Mouse (Mus musculus) forebrain, embryonic 11.5 days (tissue): ENCODE measurements around the gene Nol12. TPM values are rescaled to one million over a fixed set of nuclear protein-coding genes. Genes with fewer than 3 reads are reported as not detected.

Experiments
- ATAC-seq: fragments of 200-750 bp; cut with Nextera tagmentation; replicated peaks from 2 replicates; pipeline ENCODE4 v1.8.0; 2017; ENCODE audit warnings: moderate TSS enrichment; ENCODE audit not compliant: low FRiP score
- DNase-seq: peaks from one replicate; pipeline ENCODE4 v3.0.0-alpha.2; 2017; ENCODE audit warnings: low spot score
- H3K27ac ChIP-seq: fragments of 300-500 bp; sonication (generic); 2 replicates; pipeline ENCODE4 v1.5.1; 2014; ENCODE audit warnings: low read depth, low read length
- H3K27me3 ChIP-seq: fragments of 300-500 bp; sonication (generic); 2 replicates; pipeline ENCODE4 v1.6.1; 2014; ENCODE audit warnings: mild to moderate bottlenecking, low read length, mixed read lengths; ENCODE audit not compliant: control insufficient read depth, insufficient read depth
- H3K36me3 ChIP-seq: fragments of 300-500 bp; sonication (generic); 2 replicates; pipeline ENCODE4 v1.6.1; 2014; ENCODE audit warnings: mild to moderate bottlenecking, low read length, moderate library complexity, mixed read lengths; ENCODE audit not compliant: control insufficient read depth, insufficient read depth
- H3K4me1 ChIP-seq: fragments of 300-500 bp; sonication (generic); replicated peaks from 2 replicates; pipeline ENCODE4 v1.6.1; 2014; ENCODE audit warnings: low read length, mixed read lengths; ENCODE audit not compliant: control insufficient read depth, insufficient read depth
- H3K4me2 ChIP-seq: fragments of 300-500 bp; sonication (generic); 2 replicates; pipeline ENCODE4 v1.6.1; 2014; ENCODE audit warnings: low read depth, mild to moderate bottlenecking, low read length, moderate library complexity, mixed read lengths; ENCODE audit not compliant: severe bottlenecking
- H3K4me3 ChIP-seq: fragments of 300-500 bp; sonication (generic); 2 replicates; pipeline ENCODE4 v1.5.1; 2014; ENCODE audit warnings: low read depth, low read length
- H3K9ac ChIP-seq: fragments of 300-500 bp; sonication (generic); 2 replicates; pipeline ENCODE4 v1.6.1; 2014; ENCODE audit warnings: low read length
- H3K9me3 ChIP-seq: fragments of 300-500 bp; sonication (generic); 2 replicates; pipeline ENCODE4 v1.6.1; 2016; ENCODE audit warnings: low read length, mixed read lengths; ENCODE audit not compliant: control insufficient read depth
- WGBS: fragments of 180-500 bp; shearing (Covaris S2); extraction: QIAGEN DNeasy Blood & Tissue Kit; methylation state at CpG from one replicate; pipeline ENCODE4 v1.1.7; 2014; 5-methylcytosine and 5-hydroxymethylcytosine counted together
- polyA plus RNA-seq: library from polyadenylated mRNA; unstranded; fragments of >200 nt; fragmentation: Nextera tagmentation; extraction: Ambion mirVana; gene quantifications from 2 replicates; pipeline ENCODE4 v1.2.1, GENCODE M21; 2014

The Nol12 gene
- polyA plus RNA-seq, 1 experiment from 2014 or later: 56.8 TPM

- Histone ChIP-seq H3K27ac (no peak overlapping the region), H3K4me2 (no peak overlapping the region), H3K4me1 (no peaks in the 10 kb centered on the region), H3K4me3 (no peak overlapping the region), H3K27me3 (no peaks in the 10 kb centered on the region), H3K9ac (no peak overlapping the region), H3K9me3 (no peaks in the 10 kb centered on the region), H3K36me3 (no peaks in the 10 kb centered on the region; the same call in 1 of the 2 replicates)
- ATAC-seq: no peak
- no peak for DNase-seq
- 86% methylated on average over 6 of the region's 6 CpGs for whole genome bisulfite sequencing
Observed at GRCm38 (mm10) chr15:78971626-78972025, 36.9 kb downstream of the Nol12 start.

GRCm38 (mm10) chr15:78973950-78974349 is 39.2 kb downstream of the Nol12 start:
- H3K4me2 ChIP-seq: no peak overlapping the region
- H3K9me3 ChIP-seq: no peaks in the 10 kb centered on the region
- H3K27me3 ChIP-seq: no peaks in the 10 kb centered on the region
- DNase-seq (no peak), ATAC-seq (no peak)
- no peak overlapping the region for H3K9ac ChIP-seq
- H3K36me3 ChIP-seq: no peaks in the 10 kb centered on the region
- no peak overlapping the region for H3K4me3 ChIP-seq
- H3K4me1 ChIP-seq: no peaks in the 10 kb centered on the region
- no peak overlapping the region for H3K27ac ChIP-seq
- WGBS: 78% methylated on average over 7 of the region's 7 CpGs

- no peaks in the 10 kb centered on the region for H3K27me3 ChIP-seq
- no peak overlapping the region for H3K4me3 ChIP-seq
- H3K4me1 ChIP-seq: peaks cover 4% of the 10 kb centered on the region; the same call in 1 of the 2 replicates
- ATAC-seq (no peak), DNase-seq (no peak)
- H3K36me3 ChIP-seq: no peaks in the 10 kb centered on the region
- H3K9ac ChIP-seq: no peak overlapping the region
- 85% methylated on average over 8 of the region's 8 CpGs for WGBS
- H3K4me2 ChIP-seq: no peak overlapping the region
- H3K27ac ChIP-seq: no peak overlapping the region
- H3K9me3 ChIP-seq: no peaks in the 10 kb centered on the region
Observed at GRCm38 (mm10) chr15:78977676-78978159, 43.0 kb downstream of the Nol12 start.

GRCm38 (mm10) chr15:78978875-78979274 is 44.1 kb downstream of the Nol12 start:
- DNase-seq (no peak), ATAC-seq (no peak)
- H3K4me2 ChIP-seq: no peak overlapping the region
- no peaks in the 10 kb centered on the region for H3K9me3 ChIP-seq
- 33% methylated on average over 4 of the region's 4 CpGs for WGBS
- H3K4me1 ChIP-seq: peaks cover 9% of the 10 kb centered on the region; the same call in 1 of the 2 replicates
- no peaks in the 10 kb centered on the region for H3K27me3 ChIP-seq
- H3K27ac ChIP-seq: no peak overlapping the region
- no peak overlapping the region; the same call in 1 of the 2 replicates for H3K9ac ChIP-seq
- no peaks in the 10 kb centered on the region for H3K36me3 ChIP-seq
- no peak overlapping the region for H3K4me3 ChIP-seq

- no peak overlapping the region for H3K4me3 ChIP-seq
- peaks cover 9% of the 10 kb centered on the region; the same call in 1 of the 2 replicates for H3K4me1 ChIP-seq
- no peak overlapping the region for H3K4me2 ChIP-seq
- DNase-seq: no peak
- H3K27me3 ChIP-seq: no peaks in the 10 kb centered on the region
- no peaks in the 10 kb centered on the region for H3K9me3 ChIP-seq
- no peak overlapping the region for H3K27ac ChIP-seq
- 89% methylated on average over 4 of the region's 4 CpGs for WGBS
- H3K36me3 ChIP-seq: no peaks in the 10 kb centered on the region
- ATAC-seq: no peak
- H3K9ac ChIP-seq: 0 out of 2 replicates have a peak overlapping the region, but pooled peaks have one; percentile 12
Observed at GRCm38 (mm10) chr15:78980084-78980483, 45.4 kb downstream of the Nol12 start.

- 1% methylated on average over 54 of the region's 67 CpGs for WGBS
Observed at GRCm38 (mm10) chr15:78982658-78983435, 48.1 kb downstream of the Nol12 start.

GRCm38 (mm10) chr15:78983436-78984285 is 48.9 kb downstream of the Nol12 start:
- no peaks in the 10 kb centered on the region for H3K9me3 ChIP-seq
- WGBS: 2% methylated on average over 21 of the region's 21 CpGs
- H3K4me2 ChIP-seq: peak overlapping the region; percentile 88
- H3K9ac ChIP-seq: peak overlapping the region; percentile 71
- peak; percentile 68 for ATAC-seq
- no peaks in the 10 kb centered on the region; the same call in 1 of the 2 replicates for H3K36me3 ChIP-seq
- peak overlapping the region; percentile 51 for H3K27ac ChIP-seq
- DNase-seq: peak; percentile 78
- peaks cover 9% of the 10 kb centered on the region; the same call in 1 of the 2 replicates for H3K4me1 ChIP-seq
- H3K27me3 ChIP-seq: no peaks in the 10 kb centered on the region
- H3K4me3 ChIP-seq: peak overlapping the region; percentile 87

More at GRCm38 (mm10) chr15:78982658-78983435, 48.1 kb downstream of the Nol12 start:
- H3K9me3 ChIP-seq: no peaks in the 10 kb centered on the region
- DNase-seq (peak; percentile 98), ATAC-seq (peak; percentile 86)
- H3K27me3 ChIP-seq: no peaks in the 10 kb centered on the region
- H3K36me3 ChIP-seq: no peaks in the 10 kb centered on the region
- H3K4me3 ChIP-seq: peak overlapping the region; percentile 87
- H3K4me1 ChIP-seq: peaks cover 9% of the 10 kb centered on the region; the same call in 1 of the 2 replicates
- peak overlapping the region; percentile 88 for H3K4me2 ChIP-seq
- peak overlapping the region; percentile 71 for H3K9ac ChIP-seq
- peak overlapping the region; percentile 51 for H3K27ac ChIP-seq

- no peaks in the 10 kb centered on the region for H3K27me3 ChIP-seq
- H3K4me1 ChIP-seq: peaks cover 9% of the 10 kb centered on the region; the same call in 1 of the 2 replicates
- H3K4me3 ChIP-seq: peak overlapping the region; percentile 87
- peak overlapping the region; percentile 88 for H3K4me2 ChIP-seq
- DNase-seq (no peak), ATAC-seq (no peak)
- H3K9ac ChIP-seq: no peak overlapping the region
- no peaks in the 10 kb centered on the region for H3K9me3 ChIP-seq
- H3K36me3 ChIP-seq: no peaks in the 10 kb centered on the region; the same call in 1 of the 2 replicates
- no peak overlapping the region for H3K27ac ChIP-seq
- 40% methylated on average over 5 of the region's 5 CpGs for WGBS
Observed at GRCm38 (mm10) chr15:78984286-78984778, 49.6 kb downstream of the Nol12 start.
